Mouse (Mus musculus) fibroblast of lung, adult 2 months (primary cell): ENCODE results near the gene Stxbp1.
"Not testable (repeated sequence)": the region's sequence is repeated elsewhere in the genome, so short reads cannot be mapped to it uniquely, and the experiment has no call there.

ENCODE experiments used
- DNase-seq: peaks from one replicate; pipeline ENCODE4 v3.0.0-alpha.2; 2011; ENCODE audit warnings: low read depth

Gene Stxbp1

DNA sequence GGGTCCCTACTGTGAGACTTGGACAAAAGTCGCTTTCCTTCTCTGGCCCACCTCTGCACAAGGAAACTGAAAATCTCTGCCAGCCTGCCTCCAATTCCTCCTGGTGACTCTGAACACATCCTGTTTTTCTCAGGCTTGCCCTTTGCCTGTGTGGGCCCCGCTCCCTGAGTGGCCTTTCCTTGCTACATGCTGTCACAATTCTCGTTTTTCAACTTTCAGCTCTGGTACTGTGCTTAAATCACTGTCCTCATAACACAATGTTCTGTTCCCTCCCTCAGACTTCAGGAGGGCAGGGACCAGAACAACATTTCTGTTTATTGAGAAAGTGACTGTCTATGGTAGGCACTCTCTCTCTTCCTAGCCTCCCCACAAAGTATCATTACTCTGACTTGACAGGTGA, 27.0 kb upstream of the Stxbp1 start:
- no peak for DNase-seq

DNA sequence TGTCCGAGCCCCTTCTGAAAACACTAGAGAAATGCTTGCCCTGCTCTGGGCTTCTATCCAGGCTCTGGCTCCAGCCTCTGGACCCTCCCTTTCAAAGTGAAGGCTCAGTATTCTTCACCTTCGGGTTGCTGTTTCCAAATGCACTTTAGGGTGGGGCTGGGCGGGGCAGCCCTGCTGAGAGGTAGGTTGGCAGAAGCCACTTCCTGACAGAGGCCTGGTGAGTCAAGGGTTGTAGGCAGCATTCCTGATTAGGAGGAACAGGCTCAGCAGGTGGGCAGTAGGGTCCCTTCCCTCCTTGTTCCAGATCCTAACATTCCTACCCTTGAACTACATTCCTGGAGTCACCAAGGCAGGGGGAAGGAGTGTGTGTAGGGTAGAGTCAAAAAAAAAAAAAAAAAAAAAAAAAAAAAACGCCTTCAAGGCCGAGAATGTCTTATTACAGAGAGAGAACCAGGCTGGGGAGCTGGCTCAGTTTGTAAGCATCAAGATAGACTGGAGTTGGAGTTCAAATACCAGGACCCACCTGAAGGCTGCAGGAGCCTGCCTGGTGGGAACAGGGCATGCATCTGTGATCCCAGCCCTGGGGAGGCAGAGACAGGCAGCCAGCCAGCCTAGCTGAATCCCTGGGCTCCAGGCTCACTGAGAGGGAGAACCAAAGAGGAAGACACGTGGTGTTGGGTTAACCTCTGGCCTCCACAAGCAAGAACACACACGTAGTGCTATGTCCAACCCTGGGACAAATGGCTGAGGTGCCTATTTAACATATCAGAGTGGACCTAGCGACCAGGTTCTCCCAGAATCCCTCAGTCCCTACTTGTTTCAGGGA, 23.4 kb upstream of the Stxbp1 start:
- no peak for DNase-seq

DNA sequence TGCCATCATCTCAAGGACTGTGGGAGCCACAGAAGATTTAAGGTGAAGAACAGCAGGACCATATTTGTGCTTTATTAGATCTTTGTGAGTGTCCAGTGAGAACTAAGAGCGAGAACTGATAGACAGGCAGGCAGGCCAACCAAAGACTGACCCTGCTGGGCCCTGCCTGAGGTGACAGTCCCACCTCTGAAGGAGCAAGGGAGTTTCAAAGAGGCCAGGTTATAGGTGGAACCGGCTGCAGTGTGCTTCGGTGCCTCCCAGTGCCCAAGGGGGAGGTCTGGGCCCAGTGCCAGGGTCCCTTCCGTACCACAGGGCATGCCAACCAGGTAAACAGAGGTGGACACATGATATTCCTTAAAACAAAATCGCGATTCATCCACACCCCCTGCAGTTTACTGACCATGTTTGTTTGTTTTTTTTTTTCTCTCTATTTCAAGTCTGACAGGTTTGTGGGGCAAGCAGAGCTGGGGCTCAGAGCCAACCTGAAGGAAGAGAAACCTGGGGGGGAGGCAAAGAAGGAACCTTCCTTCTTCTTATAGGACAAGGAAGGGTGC, 22.8 kb upstream of the Stxbp1 start:
- no peak for DNase-seq

DNA sequence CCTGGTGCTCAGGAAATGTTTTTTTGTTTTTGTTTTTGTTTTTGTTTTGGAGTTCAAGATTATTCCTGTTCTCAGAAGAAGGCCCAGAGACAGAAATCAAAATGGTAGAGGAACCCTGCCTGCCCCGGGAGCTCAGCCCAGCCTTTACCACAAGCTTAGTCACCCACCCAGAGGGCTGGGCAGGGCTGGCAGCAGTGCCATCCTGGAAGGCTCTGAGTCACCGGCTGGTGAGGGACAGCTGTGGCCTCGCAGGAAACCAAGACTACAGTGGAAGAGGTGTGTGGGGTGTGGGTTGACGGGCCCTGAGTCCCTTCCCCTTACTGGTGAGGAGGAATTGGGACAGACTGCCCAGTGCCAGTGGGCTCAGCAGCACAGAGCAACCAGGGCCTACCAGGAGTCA, 20.3 kb upstream of the Stxbp1 start:
- DNase-seq: peak; percentile 85

DNA sequence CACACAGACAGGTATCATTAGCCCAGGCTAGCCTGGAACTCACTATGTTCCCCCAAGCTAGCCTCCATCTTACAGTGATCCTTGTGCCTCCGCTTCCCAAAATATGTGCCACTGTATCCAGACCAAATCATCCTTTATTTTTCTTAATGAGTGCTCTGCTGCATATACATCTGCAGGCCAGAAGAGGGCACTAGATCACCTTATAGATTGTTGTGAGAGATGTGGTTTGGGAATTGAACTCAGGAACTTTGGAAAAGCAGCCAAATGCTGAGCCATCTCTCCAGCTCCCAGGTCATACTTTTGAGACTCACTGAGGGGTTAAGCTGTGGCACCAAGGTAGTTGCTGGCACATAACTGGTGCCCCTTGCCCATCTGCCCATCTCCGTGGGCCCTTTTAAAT, 17.7 kb upstream of the Stxbp1 start:
- DNase-seq: no peak

DNA sequence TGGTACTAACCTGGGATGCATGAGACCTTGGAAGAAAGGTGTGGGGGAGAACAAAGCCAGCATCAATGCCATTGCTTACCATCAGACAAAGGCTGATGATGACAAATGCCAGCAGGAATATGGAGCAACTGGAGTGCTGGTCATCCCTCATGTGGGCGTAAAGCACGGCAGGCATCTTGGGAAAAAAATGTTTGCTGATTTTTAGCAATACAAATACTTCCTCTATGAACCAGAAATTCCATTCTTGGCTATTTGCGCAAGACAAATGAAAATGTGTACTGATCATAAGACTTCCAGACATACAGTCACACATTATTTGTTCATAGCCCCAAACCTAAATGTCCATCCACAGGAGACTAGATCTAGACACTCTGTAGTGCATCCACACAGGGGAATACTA, 16.3 kb upstream of the Stxbp1 start:
- no peak for DNase-seq

DNA sequence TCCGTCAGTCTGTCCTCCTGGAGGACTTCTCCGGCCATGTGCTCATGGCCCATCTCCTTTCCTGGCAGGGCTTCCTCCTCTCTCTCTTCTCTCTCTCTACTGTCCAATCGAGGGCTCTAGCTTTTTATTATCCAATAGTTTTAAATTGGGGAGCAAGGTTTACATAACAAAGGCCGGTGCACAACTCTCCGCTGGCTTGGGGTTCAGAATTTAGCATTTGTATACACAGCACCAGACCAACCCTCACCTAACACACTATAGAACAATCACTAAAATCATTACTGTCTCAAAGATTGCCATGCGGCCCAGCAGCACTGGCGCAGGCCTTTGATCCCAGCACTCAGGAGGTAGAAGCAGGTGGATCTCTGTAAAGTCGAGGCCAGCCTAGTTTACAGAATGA, 13.8 kb upstream of the Stxbp1 start:
- no peak for DNase-seq

DNA sequence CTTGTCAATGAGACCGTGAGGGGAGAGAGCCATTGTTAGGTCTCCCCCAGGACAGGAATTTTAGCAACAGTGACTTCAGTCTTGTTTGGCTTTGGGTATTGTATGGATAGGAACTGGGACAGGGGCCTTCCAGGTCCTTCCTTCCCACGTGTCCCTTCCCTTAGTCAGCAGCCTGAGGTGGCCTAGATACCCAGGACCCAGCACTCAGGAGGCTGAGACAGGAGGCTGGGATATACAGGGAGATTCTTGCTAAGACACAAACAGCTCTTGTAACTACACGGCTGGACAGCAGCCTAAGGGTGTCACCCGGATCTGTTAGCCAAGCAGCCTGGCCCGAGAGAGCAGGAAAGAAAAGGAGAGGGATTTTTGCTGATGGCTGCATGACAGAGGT, 12.6 kb upstream of the Stxbp1 start:
- DNase-seq: no peak

DNA sequence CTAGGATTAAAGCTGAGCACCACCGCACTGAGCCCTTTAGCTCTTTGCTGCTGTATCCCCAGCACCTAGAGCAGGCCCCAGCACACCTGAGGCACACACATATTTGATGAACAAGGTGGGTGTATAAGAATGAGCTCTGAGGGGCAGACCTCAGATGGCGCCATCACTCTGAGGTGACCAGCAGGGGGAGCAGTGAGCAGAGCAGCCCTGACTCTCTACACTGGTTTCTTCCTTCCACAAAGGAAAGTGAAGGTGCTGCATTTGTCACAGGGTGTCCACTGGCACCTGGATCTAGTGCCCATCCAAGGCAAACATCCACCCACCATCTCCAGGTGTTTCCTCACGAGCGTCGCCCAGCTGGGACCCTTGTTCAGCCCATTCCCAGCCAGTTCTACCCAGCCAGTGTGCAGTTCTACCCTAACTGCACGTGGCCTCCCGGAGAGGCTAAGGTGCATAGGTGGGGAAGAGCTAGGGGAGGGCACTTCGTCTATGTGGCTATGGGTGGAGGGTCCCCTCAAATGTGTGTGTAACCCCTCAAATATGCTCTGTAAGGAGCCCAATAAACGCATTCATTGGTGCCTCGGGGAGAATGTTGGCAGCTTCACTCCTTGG, 12.1 kb upstream of the Stxbp1 start:
- DNase-seq: no peak

DNA sequence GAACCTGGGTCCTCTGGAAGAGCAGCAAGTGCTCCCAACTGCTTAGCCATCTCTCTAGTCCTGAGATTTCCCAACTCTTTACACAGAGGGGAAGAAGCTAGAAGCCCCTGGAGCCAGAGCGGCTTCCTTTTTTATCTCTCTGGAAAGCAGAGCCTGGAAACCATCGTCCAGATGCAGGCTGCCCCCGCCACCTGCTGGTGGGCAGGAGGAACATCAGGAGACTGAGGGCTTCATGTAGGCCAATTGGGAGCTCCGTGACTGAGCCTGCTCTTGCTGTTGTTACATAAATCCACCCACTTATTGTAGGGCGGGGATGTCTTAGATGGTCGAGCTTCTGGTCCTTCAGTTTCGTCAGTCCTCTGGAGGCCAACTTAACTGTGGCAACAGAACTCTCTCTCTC, 10.5 kb upstream of the Stxbp1 start:
- no peak for DNase-seq

DNA sequence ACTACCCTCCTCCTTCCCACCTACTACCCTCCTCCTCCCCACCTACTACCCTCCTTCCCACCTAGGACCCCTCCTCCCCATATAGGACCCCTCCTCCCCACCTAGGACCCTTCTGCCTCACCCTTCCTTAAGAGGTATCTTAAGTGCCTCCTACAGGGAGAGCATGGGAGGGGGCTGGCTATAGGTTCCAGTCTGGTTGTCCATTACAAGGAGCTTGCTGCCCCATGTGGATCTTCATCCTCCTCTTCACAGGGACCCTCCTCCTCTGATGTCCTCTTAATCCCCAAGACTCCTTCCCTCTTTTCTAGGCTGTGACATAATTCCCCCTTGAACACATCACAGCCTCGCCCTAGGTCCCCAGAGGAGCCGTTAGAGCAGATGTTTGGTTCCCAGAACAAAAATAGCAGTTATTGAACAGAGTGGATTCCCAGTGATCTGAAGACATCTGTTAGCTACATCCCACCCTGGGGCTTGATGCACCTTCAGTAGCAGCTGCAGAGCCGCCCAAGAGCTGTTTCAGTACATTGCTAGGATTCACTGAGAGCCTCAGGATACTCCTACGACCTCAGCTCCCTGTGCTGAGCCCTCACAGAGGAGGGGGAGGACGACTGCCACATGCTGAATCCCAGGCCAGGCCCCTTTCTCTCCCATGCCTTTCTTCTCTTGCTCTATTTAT, 8.9 kb upstream of the Stxbp1 start:
- DNase-seq: no peak

DNA sequence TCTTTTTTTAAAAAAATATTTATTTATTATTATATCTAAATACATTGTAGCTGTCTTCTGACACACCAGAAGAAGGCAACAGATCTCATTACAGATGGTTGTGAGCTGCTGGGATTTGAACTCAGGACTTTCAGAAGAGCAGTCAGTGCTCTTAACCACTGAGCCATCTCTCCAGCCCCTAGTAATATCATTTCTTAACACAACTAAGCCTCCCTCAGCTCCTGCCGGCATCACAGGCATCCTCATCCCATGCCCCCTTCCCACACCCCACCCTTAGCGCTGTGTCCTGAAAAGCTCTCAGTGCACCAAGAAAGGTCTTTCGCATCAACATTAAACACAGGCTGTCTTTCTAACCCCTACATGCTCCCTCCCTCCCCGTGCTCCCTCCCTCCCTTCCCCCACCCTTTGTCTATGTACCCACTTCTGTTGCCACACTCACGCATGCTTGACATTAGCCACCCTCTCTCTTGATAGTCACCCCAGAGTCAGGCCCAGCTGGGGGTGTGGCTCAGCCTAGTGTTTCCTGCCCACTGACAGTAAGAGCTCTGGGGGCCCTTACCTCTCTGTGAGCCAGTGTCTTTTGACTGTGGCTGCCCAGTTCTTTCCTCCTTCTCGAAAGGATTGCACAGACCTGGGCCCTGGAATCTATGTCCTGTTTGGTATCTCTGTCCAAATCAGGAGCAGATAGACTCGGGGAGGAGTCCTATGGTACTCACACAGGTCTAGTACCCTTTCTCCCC, 8.2 kb upstream of the Stxbp1 start:
- DNase-seq: no peak

DNA sequence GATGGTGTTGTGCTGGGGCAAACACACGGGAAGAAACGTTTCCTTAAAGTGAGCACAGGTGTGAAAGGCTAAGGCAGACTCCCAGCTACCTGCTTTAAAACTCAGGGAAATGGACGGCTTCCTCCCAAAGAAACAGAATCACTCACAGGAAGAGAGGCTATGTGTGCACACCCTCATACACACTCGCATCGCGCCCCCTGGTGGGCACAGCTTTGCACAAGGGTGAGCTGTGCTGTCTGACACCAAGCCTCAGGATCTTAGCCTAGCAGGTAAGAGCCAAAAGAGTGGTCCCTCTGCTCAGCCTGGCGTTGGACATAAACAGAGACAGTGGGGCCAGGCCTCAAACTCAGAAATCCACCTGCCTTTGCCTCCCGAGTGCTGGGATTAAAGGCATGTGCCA, 7.2 kb upstream of the Stxbp1 start:
- DNase-seq: no peak

DNA sequence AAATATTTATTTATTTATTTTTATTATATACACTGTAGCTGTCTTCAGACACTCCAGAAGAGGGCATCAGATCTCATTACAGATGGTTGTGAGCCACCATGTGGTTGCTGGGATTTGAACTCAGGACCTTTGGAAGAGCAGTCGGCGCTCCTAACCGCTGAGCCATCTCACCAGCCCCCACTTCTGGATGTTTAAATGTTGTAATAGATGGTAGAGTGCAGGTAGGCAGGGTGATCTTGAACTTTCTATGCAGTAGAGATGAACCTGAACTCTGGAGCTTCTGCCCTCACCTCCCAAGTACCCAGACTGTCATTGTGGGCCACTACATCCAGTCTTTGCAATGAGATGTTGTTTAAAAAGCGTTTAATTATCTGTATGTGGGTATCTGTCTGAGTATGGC, 6.7 kb upstream of the Stxbp1 start:
- not testable (repeated sequence) for DNase-seq

DNA sequence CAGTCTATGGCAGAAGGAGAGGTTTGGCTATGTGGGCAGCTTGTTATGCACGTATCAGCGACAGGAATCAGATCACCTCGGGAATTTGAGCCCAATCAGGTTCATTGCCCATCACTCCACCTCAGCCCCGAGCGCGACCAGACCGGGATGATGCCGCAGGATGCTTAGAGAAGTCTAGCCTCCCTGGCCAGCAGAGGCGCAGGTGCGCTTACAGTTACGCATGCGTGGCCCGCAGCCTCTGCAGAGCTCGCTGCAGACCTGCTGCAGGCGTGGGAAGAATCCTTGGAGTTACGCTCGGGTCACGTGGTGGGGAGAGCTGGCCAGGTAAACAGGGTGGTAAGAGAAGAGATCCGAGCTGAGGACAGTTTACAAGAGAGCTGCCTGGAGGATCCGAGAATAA, 5.1 kb upstream of the Stxbp1 start:
- DNase-seq: no peak

DNA sequence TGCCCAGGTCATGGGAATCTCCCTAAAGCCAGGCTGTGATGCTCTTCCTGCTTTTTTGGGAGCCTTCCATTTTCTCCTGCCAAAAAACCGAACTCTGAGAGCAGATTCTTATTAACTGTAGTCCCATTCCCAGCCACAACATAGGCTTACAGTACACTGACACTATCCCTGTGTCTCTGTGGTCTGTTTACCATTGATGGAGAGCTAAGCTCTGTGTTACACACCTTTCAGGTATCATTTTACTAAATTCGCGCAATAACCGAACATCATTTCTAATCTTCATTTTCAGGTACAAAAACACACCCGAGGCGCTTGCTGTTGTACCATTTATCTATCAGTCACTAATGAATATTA, 400 bp upstream of the Stxbp1 start:
- DNase-seq: no peak

DNA sequence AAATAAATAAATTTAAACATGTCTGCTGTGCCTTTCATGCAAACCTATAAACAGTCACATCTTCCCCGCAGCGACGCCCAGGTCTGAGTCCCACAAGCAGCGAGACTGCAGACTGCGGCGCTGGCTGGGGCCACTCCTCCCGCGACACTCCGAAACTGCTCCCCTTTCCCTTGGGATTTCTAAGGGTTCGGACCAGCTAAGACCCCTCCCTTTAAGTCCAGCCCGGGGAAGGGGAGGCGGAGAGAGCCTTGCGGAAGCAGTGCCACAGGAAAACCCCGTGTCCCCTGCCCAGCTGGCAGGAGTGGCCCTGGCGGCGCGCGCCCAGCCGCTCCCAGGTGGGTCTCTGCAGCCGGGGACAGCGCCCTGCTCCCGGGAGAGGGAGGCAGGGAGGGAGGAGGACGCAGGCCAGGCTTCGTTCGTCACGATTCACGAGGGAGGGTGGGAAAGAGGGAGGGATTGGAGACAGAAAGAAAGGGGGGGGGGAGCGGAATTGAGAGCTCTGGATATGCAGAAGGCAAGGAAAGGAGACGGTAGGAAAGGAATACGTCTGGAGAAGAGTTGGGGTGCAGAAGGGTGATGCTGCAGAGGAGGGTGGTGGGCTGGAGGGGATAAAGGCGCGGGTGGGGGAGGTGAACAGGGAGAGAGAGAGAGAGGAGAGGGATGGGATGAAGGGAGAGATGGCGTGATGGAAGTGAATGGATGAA, 792 bp downstream of the Stxbp1 start:
- DNase-seq: no peak

DNA sequence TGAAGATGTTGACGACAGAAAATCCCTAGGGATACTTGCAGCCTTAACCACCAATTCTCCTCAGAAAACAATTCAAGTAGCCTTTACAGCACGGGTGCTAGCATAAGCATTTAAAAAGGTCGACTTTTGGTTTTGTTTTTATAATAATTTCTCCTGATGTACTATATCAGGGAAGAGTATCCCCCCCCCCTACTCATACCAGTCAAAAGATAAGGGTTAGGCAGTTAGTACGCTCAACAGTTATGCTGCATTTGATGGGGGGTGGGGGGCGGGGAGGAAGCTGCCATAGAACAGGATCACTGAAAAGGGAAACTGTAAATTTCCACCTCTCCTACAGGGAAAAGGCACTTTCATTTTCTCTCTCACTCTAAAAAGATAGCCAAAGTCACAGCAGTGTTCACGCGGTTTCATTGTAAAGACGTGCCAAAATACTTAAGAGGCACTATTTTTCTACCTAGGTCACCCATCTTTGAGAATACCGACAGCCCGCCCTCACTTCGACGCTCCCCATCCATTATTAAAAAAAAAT, 1.4 kb downstream of the Stxbp1 start:
- no peak for DNase-seq

DNA sequence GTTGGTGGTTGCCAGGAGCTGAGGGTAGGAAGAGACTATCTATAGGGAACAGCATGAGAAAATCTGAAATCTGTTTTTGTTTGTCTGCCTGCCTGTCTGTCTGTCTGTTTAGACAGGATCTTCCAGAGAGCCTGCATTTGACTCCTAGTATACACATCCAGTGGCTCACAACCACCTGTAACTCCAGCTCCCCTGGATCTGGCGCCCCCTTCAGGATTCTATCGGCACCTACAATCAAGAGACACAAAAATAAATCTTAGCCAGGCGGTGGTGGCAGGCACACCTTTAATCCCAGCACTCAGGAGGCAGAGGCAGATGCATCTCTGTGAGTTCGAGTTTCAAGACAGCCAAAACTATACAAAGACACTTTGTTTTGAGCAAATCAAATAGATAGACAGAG, 4.5 kb downstream of the Stxbp1 start:
- DNase-seq: no peak

DNA sequence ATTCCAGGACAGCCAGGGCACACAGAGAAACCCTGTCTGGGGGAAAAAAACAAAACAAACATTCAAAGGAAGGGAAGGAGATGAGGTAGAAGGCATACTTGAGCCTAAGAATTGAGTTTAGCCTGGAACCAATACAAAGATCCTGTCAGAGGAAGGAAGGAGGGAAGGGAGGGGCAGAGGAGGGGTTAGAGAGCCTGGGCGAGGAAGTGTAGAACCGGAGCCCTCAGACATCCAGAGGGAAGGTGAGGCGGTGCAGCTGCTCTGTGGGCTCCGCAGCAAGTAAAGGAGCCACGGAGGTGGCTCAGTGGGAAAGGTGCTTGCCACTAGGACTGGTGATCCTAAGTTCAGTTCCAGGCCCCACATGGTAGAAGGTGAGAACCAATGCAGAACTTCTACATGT, 5.9 kb downstream of the Stxbp1 start:
- no peak for DNase-seq

DNA sequence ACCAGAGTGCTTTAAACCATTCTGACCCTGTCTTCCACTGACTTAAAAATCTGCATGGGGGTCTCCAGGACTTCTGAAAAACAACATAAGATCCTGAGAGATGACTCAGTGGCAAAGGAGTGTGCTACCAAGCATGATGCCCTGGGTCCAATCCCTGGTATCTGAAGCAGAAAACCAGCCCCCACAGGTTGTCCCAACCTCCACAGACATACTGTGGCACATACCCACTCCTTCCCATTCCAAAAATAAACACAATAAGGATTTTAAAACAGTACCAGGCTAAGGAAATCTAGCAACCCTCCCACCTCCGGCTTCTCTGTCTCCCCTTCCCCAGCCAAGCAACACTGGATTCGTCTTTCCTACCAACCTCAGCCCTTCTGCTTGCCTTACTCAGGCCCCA, 7.8 kb downstream of the Stxbp1 start:
- DNase-seq: no peak
